Mouse (Mus musculus) liver, adult 2 months (tissue): ENCODE measurements around the gene Gadd45a. TPM values are rescaled to one million over a fixed set of nuclear protein-coding genes. Genes with fewer than 3 reads are reported as not detected.

Source experiments
- DNase-seq: peaks from one replicate; pipeline ENCODE4 v3.0.0-alpha.2; 2011; ENCODE audit warnings: low read depth, low spot score; ENCODE audit errors: extremely low read depth
- H3K27ac ChIP-seq: fragments of 200-500 bp; replicated peaks from 2 replicates; pipeline ENCODE4 v1.5.1; 2012; ENCODE audit warnings: low read depth, mild to moderate bottlenecking, control low read depth, inconsistent platforms, low read length; ENCODE audit not compliant: insufficient read depth
- H3K27me3 ChIP-seq: fragments of 200-500 bp; 2 replicates; pipeline ENCODE4 v1.6.1; 2012; ENCODE audit warnings: mild to moderate bottlenecking, moderate library complexity, low read length, inconsistent platforms; ENCODE audit not compliant: control insufficient read depth, insufficient read depth
- H3K36me3 ChIP-seq: fragments of 200-500 bp; 2 replicates; pipeline ENCODE4 v1.6.1; 2012; ENCODE audit warnings: low read length, inconsistent platforms; ENCODE audit not compliant: control insufficient read depth, insufficient read depth
- H3K4me1 ChIP-seq: fragments of 200-500 bp; 2 replicates; pipeline ENCODE4 v1.6.1; 2011; ENCODE audit warnings: low read length; ENCODE audit not compliant: control insufficient read depth, insufficient read depth
- H3K4me3 ChIP-seq: fragments of 200-500 bp; 2 replicates; pipeline ENCODE4 v1.5.1; 2011; ENCODE audit warnings: low read depth, mild to moderate bottlenecking, control low read depth, low read length, moderate library complexity; ENCODE audit not compliant: insufficient read depth
- H3K79me2 ChIP-seq: fragments of 200-500 bp; 2 replicates; pipeline ENCODE4 v1.6.1; 2012; ENCODE audit warnings: inconsistent platforms, mild to moderate bottlenecking, low read length, moderate library complexity; ENCODE audit not compliant: control insufficient read depth, insufficient read depth
- H3K9ac ChIP-seq: fragments of 200-500 bp; 2 replicates; pipeline ENCODE4 v1.6.1; 2012; ENCODE audit warnings: low read depth, mild to moderate bottlenecking, control low read depth, inconsistent platforms, low read length
- CTCF ChIP-seq: fragments of 200-500 bp; IDR thresholded peaks from 2 replicates; pipeline ENCODE4 v1.5.1; 2011; ENCODE audit warnings: low read depth, low read length, control low read depth
- POLR2A ChIP-seq: fragments of 200-500 bp; IDR thresholded peaks from 2 replicates; pipeline ENCODE4 v1.6.1; 2011; ENCODE audit warnings: low read length, control low read depth; ENCODE audit not compliant: insufficient read depth; ENCODE audit errors: extremely low read depth
- WGBS: fragments of 180-500 bp; shearing (Covaris S2); methylation state at CpG from one replicate; pipeline ENCODE4 v1.1.7; 2018; 5-methylcytosine and 5-hydroxymethylcytosine counted together
- polyA plus RNA-seq: library from polyadenylated mRNA; depleted of rRNA; stranded (reverse); fragments of >200 nt; gene quantifications from 2 replicates; pipeline ENCODE4 v1.2.3, GENCODE M21; 2012
- total RNA-seq: library from RNA; depleted of rRNA; stranded (reverse); fragments of >200 nt; gene quantifications from 2 replicates; pipeline ENCODE4 v1.2.3, GENCODE M21; 2014

The Gadd45a gene
- total and polyA plus RNA-seq, 2 experiments, result 5.3 to 13.1 TPM

GRCm38 (mm10) chr6:67056108-67056888 lies 19.0 kb upstream of the Gadd45a start:
- Histone ChIP-seq H3K36me3 (no peaks in the 10 kb centered on the region), H3K27ac (no peak overlapping the region), H3K4me3 (no peak overlapping the region), H3K27me3 (no peaks in the 10 kb centered on the region), H3K79me2 (no peaks in the 10 kb centered on the region), H3K9ac (no peak overlapping the region), H3K4me1 (no peaks in the 10 kb centered on the region; the same call in 1 of the 2 replicates)
- TF ChIP-seq CTCF, result no peak
- WGBS, result 64% methylated on average over 15 of the region's 15 CpGs
- no peak for DNase-seq

- WGBS, result 75% methylated on average over 1 of the region's 1 CpGs
- H3K27ac ChIP-seq, result no peak overlapping the region
- TF ChIP-seq CTCF (no peak), POLR2A (no peak)
- DNase-seq, result no peak
- no peaks in the 10 kb centered on the region for H3K27me3 ChIP-seq
- H3K4me3 ChIP-seq, result no peak overlapping the region
- H3K36me3 ChIP-seq, result no peaks in the 10 kb centered on the region
- no peak overlapping the region for H3K9ac ChIP-seq
- no peaks in the 10 kb centered on the region for H3K4me1 ChIP-seq
- H3K79me2 ChIP-seq, result no peaks in the 10 kb centered on the region
Observed at GRCm38 (mm10) chr6:67050063-67050462, 12.8 kb upstream of the Gadd45a start.

DNA sequence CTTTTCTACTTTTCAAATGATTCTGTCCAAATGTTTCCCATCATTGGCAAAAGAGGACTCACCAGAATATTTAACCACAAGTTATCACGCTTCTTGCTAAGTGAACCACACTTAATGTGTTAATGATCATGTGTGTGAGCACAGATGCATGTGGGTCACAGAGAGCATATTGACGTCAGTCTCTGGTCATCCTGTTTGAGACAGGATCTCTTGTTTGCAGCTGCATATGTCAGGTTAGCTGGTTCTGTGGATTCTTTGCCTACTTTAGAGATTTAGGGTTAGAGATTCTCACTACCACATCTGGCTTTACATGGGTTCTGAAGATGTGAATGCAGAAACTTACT lies 12.4 kb upstream of the Gadd45a start:
- no peak for TF ChIP-seq CTCF
- no peak for TF ChIP-seq POLR2A
- H3K79me2 ChIP-seq, result no peaks in the 10 kb centered on the region
- no peaks in the 10 kb centered on the region for H3K27me3 ChIP-seq
- 80% methylated on average over 2 of the region's 2 CpGs for WGBS
- no peak overlapping the region for H3K4me3 ChIP-seq
- H3K4me1 ChIP-seq, result no peaks in the 10 kb centered on the region
- no peak for DNase-seq
- H3K27ac ChIP-seq, result no peak overlapping the region
- H3K9ac ChIP-seq, result no peak overlapping the region
- no peaks in the 10 kb centered on the region for H3K36me3 ChIP-seq

GRCm38 (mm10) chr6:67048880-67049694 lies 11.8 kb upstream of the Gadd45a start:
- no peaks in the 10 kb centered on the region for H3K4me1 ChIP-seq
- WGBS, result 72% methylated on average over 7 of the region's 7 CpGs
- DNase-seq, result no peak
- TF ChIP-seq POLR2A (no peak), CTCF (no peak)
- no peak overlapping the region for H3K4me3 ChIP-seq
- H3K36me3 ChIP-seq, result no peaks in the 10 kb centered on the region
- H3K27me3 ChIP-seq, result no peaks in the 10 kb centered on the region
- H3K79me2 ChIP-seq, result no peaks in the 10 kb centered on the region
- H3K9ac ChIP-seq, result no peak overlapping the region
- H3K27ac ChIP-seq, result no peak overlapping the region

GRCm38 (mm10) chr6:67048052-67048691 lies 10.9 kb upstream of the Gadd45a start:
- 91% methylated on average over 3 of the region's 3 CpGs for WGBS
- Histone ChIP-seq H3K27me3 (no peaks in the 10 kb centered on the region), H3K36me3 (no peaks in the 10 kb centered on the region), H3K79me2 (no peaks in the 10 kb centered on the region), H3K27ac (no peak overlapping the region), H3K4me3 (no peak overlapping the region), H3K9ac (no peak overlapping the region), H3K4me1 (no peaks in the 10 kb centered on the region)
- DNase-seq, result no peak
- no peak for TF ChIP-seq CTCF
